Mouse (Mus musculus) erythroblast, embryonic 14.5 days (primary cell): ENCODE results near the gene Thra.

Experiments used
- GATA1 ChIP-seq: IDR thresholded peaks from 2 replicates; pipeline ENCODE4 v1.6.1; 2012; ENCODE audit warnings: low read length, inconsistent platforms, mixed read lengths
- TAL1 ChIP-seq: IDR thresholded peaks from 3 replicates; pipeline ENCODE4 v1.6.1; 2012; ENCODE audit warnings: low read length, inconsistent platforms, mixed read lengths

DNA sequence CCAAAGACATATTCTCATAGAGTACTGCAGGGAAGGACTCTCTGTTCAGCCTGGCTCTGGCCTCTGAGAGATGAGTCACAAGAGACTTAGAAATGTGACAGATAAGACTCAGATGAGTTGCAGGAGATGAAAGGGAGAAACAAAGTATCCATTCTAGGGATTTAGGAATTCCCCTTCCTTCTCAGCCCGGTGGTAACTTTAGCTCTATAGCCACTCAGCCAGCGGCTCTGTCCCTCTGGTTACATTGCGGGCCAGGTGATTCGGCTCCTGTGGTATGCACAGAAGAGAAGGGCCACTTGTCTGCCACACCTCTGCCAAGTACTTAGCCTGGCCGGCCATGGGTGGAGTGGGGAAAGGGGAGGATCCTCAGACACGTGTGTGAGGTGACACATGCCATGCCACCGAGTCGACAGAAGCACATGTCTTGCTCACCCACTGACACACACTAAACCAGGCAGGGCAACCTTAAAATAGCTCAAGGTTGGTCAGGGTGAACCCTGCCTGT, 32.3 kb downstream of the Thra start:
- no peak for TF ChIP-seq GATA1
- TF ChIP-seq TAL1: no peak
